Mouse (Mus musculus) left cerebral cortex, adult 9 months (tissue): ENCODE results near the gene Dach1.

ENCODE experiments used
- DNase-seq, 2 experiments: peaks; one replicate each; pipeline ENCODE4 v3.0.0; 2022; ENCODE audit warnings: low spot score in 2 of 2

The Dach1 gene

DNA sequence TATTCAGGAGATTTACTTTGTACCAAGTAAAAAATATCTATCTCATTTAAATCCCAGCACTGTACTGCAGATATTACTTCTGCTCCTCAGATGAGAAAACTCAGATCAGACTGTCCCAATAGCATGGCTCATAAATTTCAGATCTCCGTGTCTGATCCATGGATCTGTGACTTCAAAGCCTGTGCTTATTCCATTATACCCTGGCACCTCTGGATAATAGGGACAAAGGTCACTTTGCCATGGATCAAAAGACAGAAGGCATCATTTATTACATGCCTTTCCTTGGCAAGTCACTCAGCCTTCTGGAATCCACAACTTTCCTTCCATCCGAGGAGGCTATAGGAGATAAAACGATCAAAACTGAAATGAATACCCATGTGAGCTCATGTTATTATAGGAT is 132.4 kb downstream of the Dach1 start:
- DNase-seq = no peak

DNA sequence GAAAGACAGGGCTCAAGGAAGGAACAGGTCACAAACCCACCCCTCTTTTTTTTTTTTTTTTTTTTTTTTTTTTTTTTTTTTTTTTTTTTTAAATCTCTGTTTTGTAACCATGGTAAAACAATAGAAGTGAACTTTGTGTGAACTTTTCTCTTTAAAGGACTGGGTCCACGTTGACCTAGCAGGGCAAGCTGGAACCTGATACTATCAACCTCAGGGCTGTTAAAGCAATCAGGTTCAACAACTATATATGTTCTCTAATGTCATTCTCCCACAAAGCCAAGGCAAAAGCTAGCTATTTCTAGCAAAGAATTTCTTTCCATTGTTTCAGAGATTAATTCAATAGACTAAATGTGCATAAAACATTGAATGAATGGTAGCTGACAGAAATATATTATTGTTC is 134.3 kb downstream of the Dach1 start:
- no peak for DNase-seq

DNA sequence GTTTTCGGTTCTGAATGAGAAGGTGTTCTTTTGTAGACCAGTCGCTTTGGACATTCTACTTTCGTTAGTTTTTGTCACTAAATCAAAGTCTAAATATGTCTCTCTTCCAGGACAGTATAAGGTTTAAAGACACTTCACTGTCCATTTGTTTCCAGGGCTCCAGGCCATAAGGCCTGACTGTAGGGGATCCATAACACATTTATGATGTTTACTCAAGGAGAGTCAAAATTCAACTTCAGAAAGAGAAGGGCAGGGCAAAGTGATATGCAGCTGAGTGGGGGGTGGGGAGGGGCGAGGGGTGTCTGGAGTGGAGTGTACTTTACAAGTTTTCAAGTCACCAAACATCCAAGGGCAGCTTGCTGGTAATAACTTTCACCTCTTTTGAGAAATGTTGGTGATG is 146.0 kb downstream of the Dach1 start:
- no peak for DNase-seq

DNA sequence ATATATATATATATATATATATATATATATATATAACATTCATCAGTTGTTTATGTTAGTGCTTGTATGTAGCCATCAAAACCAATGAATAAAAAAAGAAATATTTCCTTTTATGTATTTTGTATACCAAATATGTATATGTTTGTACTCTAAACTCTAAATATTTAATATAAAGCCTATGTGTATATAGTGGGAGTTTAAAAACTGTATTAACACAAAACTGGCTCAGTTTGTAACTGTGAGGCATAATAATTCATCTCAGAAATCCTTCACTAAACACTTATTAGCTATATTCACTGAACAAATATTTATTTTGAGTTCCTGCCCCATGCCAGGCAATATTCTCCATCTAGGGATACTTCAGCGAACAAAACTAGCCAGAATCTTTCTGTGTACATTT is 155.5 kb downstream of the Dach1 start:
- no peak for DNase-seq

- DNase-seq = no peak
Measured at GRCm38 (mm10) chr14:98008501-98008900, 161.1 kb downstream of the Dach1 start.

- DNase-seq = no peak
Measured at GRCm38 (mm10) chr14:98002021-98002680, 167.4 kb downstream of the Dach1 start.

- no peak for DNase-seq
Measured at GRCm38 (mm10) chr14:97998584-97998983, 171.0 kb downstream of the Dach1 start.

- DNase-seq = no peak
Measured at GRCm38 (mm10) chr14:97983251-97983650, 186.3 kb downstream of the Dach1 start.

DNA sequence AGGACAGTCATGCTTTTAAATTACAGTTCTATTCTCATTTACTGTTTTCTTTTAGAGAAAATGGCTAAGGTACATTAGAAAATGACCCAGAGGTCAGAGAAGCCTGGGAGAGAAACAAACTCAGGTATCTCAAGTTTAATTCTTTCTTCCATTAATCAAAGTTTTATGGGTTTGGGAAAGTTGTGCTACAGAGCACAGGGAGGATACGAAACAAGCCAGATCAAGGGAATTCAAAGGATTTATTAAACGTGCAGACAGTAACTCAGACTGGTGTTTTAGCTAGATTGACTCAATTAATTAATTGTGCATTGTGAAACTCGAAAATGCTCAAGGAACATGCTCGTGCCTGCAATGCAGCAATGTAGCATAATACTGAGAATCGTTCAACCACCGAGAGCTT is 186.9 kb downstream of the Dach1 start:
- DNase-seq = no peak

- DNase-seq = no peak
Measured at GRCm38 (mm10) chr14:97980879-97981278, 188.7 kb downstream of the Dach1 start.

DNA sequence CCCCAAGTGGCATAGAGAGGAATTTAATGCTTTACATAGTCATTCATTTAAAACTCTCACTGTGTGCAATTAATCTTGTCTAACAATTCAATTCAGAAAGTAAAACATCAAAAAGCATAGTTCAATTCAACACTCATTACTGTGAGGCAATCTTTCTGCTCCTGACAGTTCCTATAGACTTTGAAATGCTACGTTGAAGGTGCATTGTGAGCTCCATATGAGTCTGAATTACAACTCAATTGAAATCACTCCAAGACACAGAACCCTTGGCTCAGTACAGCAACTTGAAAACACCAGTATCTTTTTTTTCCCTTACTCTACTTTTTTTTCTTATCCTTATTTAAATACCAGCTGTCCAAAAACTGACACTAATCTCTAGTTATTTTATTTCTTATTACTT is 193.5 kb downstream of the Dach1 start:
- no peak for DNase-seq

DNA sequence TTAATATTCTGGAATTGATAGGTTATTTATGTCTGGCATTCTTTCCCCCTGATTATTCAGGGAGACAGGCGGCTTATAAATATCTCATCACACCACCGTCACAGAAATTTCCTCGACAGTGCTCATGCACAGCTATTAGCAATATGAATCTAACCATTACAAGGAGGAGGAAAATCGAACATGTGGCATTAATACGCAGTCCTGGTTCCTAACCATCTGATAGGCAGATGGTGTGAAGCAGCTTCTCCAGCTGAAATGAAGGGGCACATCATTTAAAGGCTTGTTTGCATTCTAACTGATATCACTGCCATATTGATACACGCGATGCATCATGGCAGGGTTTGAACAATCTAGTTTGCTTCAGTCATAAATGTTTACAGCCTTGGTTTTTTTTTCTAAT is 194.1 kb downstream of the Dach1 start:
- no peak for DNase-seq

- DNase-seq = no peak
Measured at GRCm38 (mm10) chr14:97964543-97965069, 205.0 kb downstream of the Dach1 start.

DNA sequence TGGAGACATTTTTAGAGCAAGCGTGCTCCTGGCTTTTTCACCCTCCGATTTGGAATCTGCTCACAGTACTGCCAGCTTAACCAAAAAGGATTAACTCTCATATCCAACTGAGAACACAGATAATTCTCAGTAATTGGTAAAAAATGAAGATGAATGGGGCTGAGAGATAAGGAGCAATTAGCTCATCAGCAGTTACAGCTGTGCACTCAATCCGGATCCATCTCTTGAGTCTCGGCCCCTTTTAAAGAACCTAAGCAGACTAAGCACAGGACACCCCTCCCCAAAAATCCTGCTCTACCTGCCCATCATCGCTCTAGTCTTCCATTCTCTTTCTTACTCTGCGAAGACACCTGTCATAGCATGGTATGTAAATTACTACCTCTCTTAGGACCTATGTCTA is 205.9 kb downstream of the Dach1 start:
- no peak for DNase-seq

GRCm38 (mm10) chr14:97956356-97956755 is 213.2 kb downstream of the Dach1 start:
- DNase-seq = no peak

DNA sequence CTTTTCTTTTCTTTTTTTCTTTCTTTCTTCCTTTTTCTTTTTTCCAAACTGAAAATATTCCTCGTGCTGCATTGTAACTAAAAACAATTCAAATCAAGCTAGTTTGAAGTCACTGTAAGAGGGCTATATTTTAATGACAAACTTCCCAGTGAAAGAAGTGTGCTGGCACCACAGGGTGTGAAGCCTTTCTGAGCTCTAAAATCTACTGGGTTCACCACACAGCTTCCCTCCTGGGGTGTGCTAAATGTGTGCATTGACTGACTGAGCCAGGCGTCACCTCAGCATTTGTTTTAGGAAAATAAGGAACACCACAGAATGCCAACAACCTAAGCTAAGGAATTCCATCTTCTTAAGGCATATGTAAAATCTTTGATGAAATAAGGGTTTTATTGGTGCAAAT is 224.1 kb downstream of the Dach1 start:
- no peak for DNase-seq

- DNase-seq = no peak
Measured at GRCm38 (mm10) chr14:97944643-97945268, 224.8 kb downstream of the Dach1 start.

DNA sequence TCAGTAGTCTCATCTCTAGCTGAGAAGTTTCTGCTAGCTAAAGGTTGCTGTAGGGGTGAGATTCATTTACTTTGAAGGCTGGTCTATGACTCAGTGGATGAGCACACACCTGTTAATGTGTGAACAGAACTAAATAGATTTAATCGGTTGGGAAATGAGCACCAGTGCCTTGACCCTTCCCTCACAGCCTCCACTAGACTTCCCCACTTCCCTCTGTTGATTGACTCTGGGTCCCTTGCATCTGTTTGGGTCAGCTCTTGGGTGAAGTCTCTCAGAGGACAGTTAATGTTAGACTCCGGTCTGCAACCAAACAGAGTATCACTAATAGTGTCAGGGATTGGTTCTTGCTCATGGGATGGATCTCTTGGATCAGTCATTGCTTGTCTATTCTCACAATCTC is 227.2 kb downstream of the Dach1 start:
- no peak for DNase-seq

- DNase-seq = no peak
Measured at GRCm38 (mm10) chr14:97896622-97897021, 272.9 kb downstream of the Dach1 start.

- no peak for DNase-seq
Measured at GRCm38 (mm10) chr14:97881976-97882375, 287.6 kb downstream of the Dach1 start.

GRCm38 (mm10) chr14:97871001-97871400 is 298.6 kb downstream of the Dach1 start:
- no peak for DNase-seq

- DNase-seq = no peak
Measured at GRCm38 (mm10) chr14:97858384-97858783, 311.2 kb downstream of the Dach1 start.

DNA sequence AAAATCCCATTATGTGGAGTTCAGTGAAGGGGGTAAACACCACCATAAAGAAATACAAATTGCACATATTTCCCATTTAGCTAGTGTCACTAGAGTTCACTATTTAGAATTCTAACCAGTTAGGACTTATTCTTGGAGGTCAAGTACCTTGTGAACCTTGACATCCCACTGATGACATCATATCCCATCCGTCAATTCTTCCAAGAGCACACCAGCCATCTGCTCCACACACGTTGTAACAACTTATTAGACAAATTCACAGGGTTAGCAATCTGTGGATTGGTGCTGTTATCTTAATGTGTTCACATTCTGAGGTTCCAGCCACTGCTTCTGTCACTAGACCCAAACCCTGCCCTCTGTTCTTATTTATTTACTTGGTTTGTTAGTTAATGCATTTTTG is 312.3 kb downstream of the Dach1 start:
- no peak for DNase-seq

DNA sequence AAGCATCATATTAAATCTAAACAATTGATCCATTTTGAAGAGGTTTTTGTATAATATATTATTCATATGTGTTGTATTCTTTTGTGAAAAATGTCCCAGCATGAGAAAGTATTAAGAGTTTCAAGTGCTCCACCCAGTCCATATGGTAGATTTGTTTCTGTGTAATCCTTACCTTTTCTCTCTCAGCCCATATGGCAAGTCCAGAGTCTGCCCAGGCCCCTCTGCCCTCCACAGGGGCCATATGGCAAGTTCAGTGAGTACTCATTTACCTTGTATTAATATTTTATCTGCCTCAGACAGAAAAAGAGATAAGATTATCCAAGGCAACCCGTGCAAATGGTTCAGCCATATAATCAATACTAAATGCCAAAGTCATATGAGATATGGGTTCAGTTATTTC is 314.2 kb downstream of the Dach1 start:
- DNase-seq = no peak
